Mouse (Mus musculus) frontal cortex, postnatal 25 days (tissue): ENCODE results near the gene Abtb2.
"Not testable (repeated sequence)": the region's sequence is repeated elsewhere in the genome, so short reads cannot be mapped to it uniquely, and the experiment has no call there.

Experiments used
- DNase-seq, 2 experiments: peaks; one replicate each; pipeline ENCODE4 v3.0.0; 2022; ENCODE audit warnings: low spot score in 2 of 2

The Abtb2 gene

GRCm38 (mm10) chr2:103565732-103566422, at the start of gene Abtb2:
Abtb2 (plus strand) TSS chr2:103566310.
- DNase-seq, result peak; percentile 68 to 77

- no peak for DNase-seq
These were observed 49.6 kb upstream of the Abtb2 start for GRCm38 (mm10) chr2:103516472-103516871.

- no peak for DNase-seq
These were observed 40.5 kb upstream of the Abtb2 start for GRCm38 (mm10) chr2:103525596-103525995.

DNA sequence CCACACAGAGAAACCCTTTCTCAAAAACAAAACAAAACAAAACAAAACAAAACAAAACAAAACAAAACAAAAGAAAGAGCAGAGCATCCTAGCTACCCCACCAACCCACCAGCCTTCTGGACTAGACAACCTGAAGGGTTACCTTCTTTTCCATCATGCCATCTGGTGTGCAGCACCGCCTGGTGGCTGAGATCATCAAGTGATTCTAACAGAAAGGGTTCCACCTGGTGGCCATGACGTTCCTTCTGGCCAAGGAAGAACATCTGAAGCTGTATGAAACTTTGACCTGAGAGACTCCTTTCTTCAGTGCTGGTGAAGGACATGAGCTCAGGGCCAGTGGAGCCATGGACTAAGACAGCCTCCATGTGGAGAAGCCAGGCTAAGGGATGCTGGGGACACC, 19.0 kb upstream of the Abtb2 start:
- peak; percentile 49 to 60 for DNase-seq

GRCm38 (mm10) chr2:103550301-103550700, 15.8 kb upstream of the Abtb2 start:
- DNase-seq, result not testable (repeated sequence)

DNA sequence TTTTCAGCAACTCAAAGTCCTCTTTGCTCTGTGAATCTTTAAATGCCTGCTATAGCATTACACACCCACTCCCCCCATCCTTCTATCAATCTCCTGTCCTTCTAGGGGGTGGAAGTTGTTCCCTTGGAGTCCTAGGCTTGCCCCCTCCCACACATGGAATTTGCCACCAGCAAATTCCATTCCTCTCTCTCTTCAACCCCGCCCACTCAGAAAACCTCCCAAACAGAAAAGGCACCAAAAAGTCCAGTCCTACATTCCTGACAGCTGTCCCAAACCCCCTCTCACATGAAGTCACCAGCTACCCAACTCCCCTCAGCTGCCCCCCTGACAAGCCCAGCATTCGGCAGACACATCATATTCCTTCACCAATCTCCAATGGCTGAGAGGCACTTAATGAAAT, 12.1 kb upstream of the Abtb2 start:
- no peak for DNase-seq

DNA sequence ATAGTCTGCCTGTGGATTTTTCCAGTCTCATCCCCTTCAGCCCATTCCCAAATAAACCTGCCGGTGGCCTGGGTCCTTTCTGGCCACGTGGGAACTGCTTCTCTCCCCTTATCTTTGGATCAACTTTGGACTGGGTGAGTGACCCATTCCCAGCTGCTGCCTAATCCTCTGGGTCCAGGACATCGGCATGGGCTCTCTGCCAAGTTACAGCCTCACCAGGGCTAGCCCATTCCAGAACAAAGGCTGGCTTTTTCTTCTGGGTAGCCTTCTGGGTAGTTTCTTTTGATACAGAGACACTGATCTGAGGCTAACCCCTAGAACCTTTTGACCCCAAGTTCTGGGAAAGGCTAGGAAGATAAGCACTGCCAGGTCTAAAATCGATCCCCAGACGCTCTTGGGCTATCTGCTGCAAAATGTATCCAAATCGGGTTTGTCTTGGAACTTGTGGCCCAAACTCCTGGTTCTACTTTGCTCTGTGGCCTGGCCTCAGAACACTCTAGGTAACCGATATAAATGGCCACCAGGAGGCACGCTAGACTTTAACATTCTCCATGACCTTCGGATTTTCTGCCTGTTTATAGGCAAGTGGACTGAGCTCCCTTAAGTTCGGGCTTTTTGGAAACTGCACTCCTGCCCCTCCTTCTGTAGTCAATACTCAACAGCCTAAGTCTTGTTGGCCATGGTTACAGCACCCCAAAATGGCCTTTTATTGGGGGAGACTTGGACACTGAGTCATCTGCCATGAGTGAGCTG, 9.8 kb upstream of the Abtb2 start:
- DNase-seq, result no peak

DNA sequence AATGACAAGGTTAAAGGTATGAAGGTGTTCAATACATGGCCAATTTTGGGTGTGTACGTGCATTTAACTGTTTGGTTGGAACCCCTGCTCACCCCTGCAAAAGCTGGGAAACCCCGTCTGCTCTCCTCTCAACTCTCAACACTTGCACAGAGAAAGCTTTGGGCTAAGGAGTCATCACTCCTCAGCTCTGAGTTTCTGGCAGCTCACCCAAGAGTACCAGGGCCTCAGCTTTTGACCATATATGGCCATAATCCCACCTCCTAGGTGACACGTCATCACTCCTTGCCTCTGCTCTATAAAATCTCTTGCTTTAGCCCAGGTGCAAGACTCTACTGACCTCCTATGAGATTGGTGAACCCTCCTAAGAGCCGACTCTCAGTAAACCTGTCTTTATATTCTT, 5.2 kb upstream of the Abtb2 start:
- no peak for DNase-seq

- no peak for DNase-seq
These were observed 1.6 kb upstream of the Abtb2 start for GRCm38 (mm10) chr2:103564427-103565023.

DNA sequence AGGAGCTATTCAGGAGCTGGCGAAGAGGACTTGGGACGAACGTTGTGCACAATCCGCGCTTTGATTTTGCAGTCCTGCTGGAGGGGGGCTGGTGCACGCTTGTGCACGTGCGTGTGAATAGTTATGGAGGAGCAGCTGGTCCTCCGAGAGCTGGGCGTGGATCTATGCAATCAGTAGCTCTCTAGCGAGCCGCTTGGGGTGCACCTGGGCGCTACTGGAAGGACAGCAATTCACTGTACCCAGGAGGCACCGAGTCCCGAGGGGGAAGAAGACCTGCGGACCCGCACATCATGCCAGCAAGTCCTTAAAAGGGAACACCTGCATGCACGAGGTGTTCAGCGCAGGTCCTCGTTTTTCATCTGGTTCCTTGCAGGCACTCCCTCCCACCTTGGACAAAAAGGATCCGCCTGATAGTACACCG, 929 bp upstream of the Abtb2 start:
- DNase-seq, result peak in 1 of 2 experiments; percentile 19

DNA sequence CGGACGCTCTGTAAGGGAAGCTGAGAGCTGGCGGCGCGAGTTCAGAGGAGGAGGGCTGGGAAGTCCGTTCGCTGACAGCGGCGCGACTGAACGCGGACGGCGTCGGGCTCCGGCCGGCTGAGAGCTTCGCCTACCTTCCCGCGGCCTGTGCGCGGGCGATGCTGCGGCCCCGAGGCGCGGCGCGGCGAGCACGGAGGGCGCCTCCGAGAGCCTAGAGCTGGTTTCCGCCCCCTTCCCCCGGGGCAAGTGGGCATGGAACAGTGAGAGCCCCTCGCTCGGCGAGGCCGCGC, 258 bp downstream of the Abtb2 start:
- no peak for DNase-seq

- peak; percentile 17 to 21 for DNase-seq
These were observed 807 bp downstream of the Abtb2 start for GRCm38 (mm10) chr2:103566713-103567521.

GRCm38 (mm10) chr2:103568161-103568560, 2.1 kb downstream of the Abtb2 start:
- DNase-seq, result no peak

DNA sequence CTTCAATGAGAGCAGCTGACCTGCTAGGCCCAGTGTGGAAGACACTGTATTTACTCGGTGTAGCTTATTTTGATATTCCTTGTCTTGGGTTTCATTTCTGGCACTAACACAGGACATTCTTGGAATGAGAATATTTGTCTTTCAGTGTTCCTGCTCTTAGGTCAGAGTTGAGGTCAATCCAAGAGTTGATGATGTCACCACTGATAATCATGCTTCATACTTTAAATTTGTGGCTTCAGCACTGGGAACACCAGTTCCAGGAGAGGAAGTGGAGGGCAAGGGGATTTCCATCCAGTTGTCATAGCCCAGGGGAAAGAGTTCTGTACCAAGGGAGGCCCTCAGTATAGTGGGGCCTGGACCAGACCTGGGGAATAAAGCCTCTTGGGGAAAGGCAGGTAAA, 3.6 kb downstream of the Abtb2 start:
- no peak for DNase-seq

GRCm38 (mm10) chr2:103572354-103572753, 6.2 kb downstream of the Abtb2 start:
- DNase-seq, result no peak

- DNase-seq, result no peak
These were observed 10.3 kb downstream of the Abtb2 start for GRCm38 (mm10) chr2:103576371-103576770.

DNA sequence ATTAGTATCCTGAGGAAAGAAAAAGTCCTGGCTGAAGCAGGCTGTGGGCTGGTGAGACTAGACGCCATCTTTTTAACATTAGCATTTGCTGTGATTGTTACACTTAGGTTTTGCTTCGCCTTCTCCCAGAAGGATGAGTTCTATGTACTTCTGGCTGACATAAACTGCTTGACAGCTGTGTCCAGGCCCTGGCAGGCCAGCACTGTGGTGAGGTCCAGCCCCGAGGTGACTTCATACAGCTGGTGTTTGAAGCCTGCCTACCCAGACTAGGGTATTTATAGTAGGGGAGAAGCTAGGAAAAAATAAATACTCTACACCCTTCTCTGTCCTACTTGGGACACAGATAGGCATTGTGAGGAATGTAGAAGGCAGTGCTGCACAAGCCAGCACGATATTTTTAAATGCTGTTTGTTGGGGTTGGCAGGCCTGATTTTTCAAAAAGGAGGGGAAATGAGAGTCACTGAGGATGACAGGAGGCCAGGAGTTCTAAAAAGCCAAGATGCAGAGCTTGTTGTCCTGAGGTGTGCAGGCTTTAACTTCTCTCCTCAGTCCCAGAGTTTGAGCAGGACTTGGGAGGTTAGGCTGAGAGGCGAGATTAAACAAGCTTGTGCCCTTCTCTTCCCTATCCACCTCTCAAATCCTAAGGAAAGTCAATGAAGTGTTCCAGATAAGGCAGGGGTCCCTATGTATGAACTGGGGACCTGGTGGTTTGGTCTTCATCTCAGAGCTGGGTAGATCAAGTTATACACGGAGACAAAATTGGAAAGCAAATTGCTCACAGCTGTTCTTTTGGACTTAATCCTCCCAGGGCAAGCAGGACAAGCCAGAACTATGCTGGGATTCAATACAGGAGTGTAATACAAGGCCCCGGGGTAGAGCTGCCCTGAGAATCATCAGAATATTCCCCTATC, 11.9 kb downstream of the Abtb2 start:
- DNase-seq, result no peak

DNA sequence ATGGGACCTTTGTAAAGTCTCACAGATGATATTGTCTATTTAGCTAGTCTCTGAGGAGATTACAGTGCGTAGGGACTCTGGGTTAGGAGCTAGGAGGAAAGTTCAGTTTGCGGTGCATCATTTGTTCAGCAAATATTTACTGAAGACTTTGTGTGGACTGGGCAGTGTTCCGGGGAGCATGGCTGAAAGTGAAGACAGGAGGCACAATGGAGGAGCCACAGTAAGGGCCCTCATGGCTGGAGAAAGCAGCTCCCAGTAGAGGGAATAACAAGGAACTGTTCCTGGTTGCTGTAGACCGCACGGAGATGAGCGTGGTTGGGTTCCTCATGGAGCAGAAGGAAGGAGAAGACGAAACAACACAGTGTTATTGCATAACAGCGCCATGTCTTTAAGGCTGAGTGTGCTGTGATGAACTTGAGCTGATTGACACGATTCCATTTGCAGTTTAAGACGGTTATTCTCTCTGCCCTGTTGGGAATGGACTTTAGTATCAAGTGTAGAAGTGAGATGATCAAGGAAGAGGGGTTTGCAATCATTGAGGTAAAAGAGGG, 12.6 kb downstream of the Abtb2 start:
- no peak for DNase-seq

- no peak for DNase-seq
These were observed 14.6 kb downstream of the Abtb2 start for GRCm38 (mm10) chr2:103580756-103581155.

DNA sequence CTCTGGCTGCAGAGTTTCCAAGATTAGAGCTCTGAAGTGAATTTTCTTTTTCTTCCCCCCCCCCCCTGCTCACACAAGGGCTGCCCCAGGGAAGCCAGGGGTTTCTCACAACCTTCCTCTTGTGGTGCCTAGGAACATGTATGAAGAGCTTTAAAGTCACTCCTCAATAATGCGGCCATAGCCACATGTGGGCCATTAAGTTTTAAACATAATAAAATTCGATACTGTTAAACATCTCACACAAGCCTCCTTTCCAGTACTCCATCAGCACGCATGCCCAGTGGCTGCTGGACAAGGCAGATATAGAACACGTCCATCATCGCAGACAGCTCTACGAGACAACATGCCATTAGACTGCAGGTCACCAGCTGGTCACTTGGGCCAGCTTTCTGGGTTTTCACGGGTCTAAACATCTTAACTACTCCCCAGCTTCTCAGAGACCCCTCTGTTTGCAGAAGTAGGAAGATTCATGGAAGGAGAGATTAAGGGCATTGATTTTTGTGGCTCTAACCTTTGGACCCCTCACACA, 15.3 kb downstream of the Abtb2 start:
- DNase-seq, result no peak

DNA sequence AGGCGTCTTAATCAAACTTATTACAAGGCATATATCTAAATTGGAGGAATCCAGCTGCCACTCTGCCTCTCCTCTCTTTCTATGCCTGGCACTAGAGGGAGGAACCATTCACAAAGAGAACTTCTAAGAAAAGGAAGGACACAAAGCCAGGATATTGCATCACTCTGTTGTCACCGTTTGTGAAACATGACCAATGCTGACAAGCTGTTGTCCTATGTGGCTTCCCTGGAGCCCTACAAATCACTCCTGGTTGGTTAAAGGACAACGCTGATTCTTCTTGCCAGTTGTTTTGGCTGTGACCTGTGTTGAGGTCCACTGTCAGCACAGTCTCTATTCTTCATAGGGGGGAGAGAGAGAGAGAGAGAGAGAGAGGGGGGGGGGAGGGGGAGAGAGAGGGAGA, 17.2 kb downstream of the Abtb2 start:
- DNase-seq, result no peak
